Mouse (Mus musculus) spleen, adult 2 months (tissue): Measurements from ENCODE around the gene Ppp1r13l.

Experiments
- CTCF ChIP-seq: fragments of 200-500 bp; IDR thresholded peaks from 2 replicates; pipeline ENCODE4 v1.5.1; 2011; ENCODE audit warnings: mild to moderate bottlenecking, inconsistent platforms; ENCODE audit not compliant: insufficient read depth, insufficient read length, insufficient replicate concordance; ENCODE audit errors: extremely low read depth
- POLR2A ChIP-seq: fragments of 200-500 bp; IDR thresholded peaks from 2 replicates; pipeline ENCODE4 v1.6.1; 2011; ENCODE audit warnings: low read depth, low read length, inconsistent platforms

DNA sequence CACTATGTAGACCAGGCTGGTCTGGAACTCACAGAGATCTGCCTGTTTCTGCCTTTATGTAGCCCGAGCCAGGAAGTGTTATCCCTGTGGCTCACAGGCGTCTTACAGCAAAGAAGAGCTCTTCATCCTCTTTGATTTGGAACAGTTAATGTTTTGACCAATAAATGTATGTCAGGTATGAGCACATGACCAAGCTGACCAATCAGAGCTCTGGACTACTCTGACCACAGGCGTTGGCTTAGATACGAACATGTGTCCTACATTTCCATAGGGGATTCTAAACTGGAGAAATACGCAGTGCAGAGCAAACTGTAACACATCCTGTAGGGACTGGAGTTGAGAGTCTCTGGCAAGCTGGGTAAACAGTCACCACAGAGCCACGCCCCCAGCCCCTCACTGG is 67.3 kb downstream of the Ppp1r13l start:
- TF ChIP-seq CTCF (no peak), POLR2A (no peak)
